Mouse (Mus musculus): ENCODE measurements around the gene Spryd3.

GRCm38 (mm10) chr15:102110701-102111494 is 25.1 kb downstream of the Spryd3 start:
- TF ChIP-seq EP300 (IDR thresholded peaks at IDR 0.05; ENCODE audit: low read depth) = no peak
- no peak for TF ChIP-seq CTCF (IDR thresholded peaks at IDR 0.05; ENCODE audit: low read depth)

Data from liver, postnatal 0 days (tissue).